Mouse (Mus musculus) retina, postnatal 7 days (tissue): ENCODE measurements at regions not wholly inside any gene's neighbourhood (a gene's known extent, or its start where the extent isn't known, plus 50 kb on each side); places are given as distances from the start of the nearest gene placed in this dataset.

Experiments used
- DNase-seq: peaks from one replicate; pipeline ENCODE4 v3.0.0-alpha.2; 2012; ENCODE audit warnings: low read depth, low spot score

GRCm38 (mm10) chr2:133221762-133222556, 276.3 kb upstream of the Fermt1 start:
- DNase-seq, result no peak

GRCm38 (mm10) chr2:133235175-133235920, 289.6 kb upstream of the Fermt1 start:
- DNase-seq, result no peak

GRCm38 (mm10) chr2:133252131-133252530, 299.8 kb upstream of the Bmp2 start:
- no peak for DNase-seq

GRCm38 (mm10) chr2:133274424-133274823, 277.5 kb upstream of the Bmp2 start:
- no peak for DNase-seq

- no peak for DNase-seq
Measured at GRCm38 (mm10) chr2:133278546-133278945, 273.4 kb upstream of the Bmp2 start.

GRCm38 (mm10) chr2:133279275-133279674, 272.7 kb upstream of the Bmp2 start:
- DNase-seq, result no peak

GRCm38 (mm10) chr2:133282692-133283091, 269.3 kb upstream of the Bmp2 start:
- DNase-seq, result no peak

- DNase-seq, result no peak
Measured at GRCm38 (mm10) chr2:133283709-133284108, 268.2 kb upstream of the Bmp2 start.

GRCm38 (mm10) chr2:133294136-133294535, 257.8 kb upstream of the Bmp2 start:
- no peak for DNase-seq

- no peak for DNase-seq
Measured at GRCm38 (mm10) chr2:133305936-133306335, 246.0 kb upstream of the Bmp2 start.

- DNase-seq, result no peak
Measured at GRCm38 (mm10) chr2:133311001-133311400, 241.0 kb upstream of the Bmp2 start.

- DNase-seq, result no peak
Measured at GRCm38 (mm10) chr2:133326290-133327050, 225.5 kb upstream of the Bmp2 start.

- DNase-seq, result no peak
Measured at GRCm38 (mm10) chr2:133327653-133328052, 224.3 kb upstream of the Bmp2 start.

GRCm38 (mm10) chr2:133336177-133336901, 215.6 kb upstream of the Bmp2 start:
- DNase-seq, result no peak

- no peak for DNase-seq
Measured at GRCm38 (mm10) chr2:133338150-133338549, 213.8 kb upstream of the Bmp2 start.

GRCm38 (mm10) chr2:133341352-133341751, 210.6 kb upstream of the Bmp2 start:
- DNase-seq, result no peak

- DNase-seq, result no peak
Measured at GRCm38 (mm10) chr2:133345964-133346788, 205.8 kb upstream of the Bmp2 start.

GRCm38 (mm10) chr2:133346789-133347424, 205.1 kb upstream of the Bmp2 start:
- DNase-seq, result no peak

- no peak for DNase-seq
Measured at GRCm38 (mm10) chr2:133351306-133351705, 200.7 kb upstream of the Bmp2 start.

- no peak for DNase-seq
Measured at GRCm38 (mm10) chr2:133352800-133353199, 199.2 kb upstream of the Bmp2 start.
